Mouse (Mus musculus): ENCODE results near the gene Pick1.

DNA sequence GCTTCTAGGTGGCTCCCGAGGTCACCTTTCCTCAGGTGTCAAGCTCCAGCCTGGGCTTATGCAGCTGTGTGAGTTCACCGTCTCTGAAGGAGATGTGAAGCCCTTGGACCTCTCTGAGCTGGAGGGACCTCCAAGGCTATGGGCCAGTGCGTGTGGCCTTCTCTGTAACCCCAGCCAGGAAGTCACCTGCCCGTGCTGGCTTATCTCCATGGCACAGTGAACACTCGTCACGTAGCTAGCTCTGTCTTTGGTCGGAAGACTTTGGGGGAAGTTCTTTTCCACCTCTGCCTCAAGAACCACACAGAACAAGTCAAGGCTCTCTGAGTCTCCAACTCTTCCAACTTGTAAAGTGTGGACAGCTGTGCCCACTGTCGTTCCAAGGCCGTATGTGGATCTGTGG, 34.9 kb upstream of the Pick1 start:
- TF ChIP-seq CTCF (IDR thresholded peaks at IDR 0.05; ENCODE audit: borderline replicate concordance, extremely low read depth, insufficient read depth, insufficient read length), result no peak
- TF ChIP-seq POLR2A (IDR thresholded peaks at IDR 0.05; ENCODE audit: borderline replicate concordance, extremely low read depth, insufficient read depth, insufficient read length, poor library complexity, severe bottlenecking), result no peak

Measured in brain, embryonic 14.5 days (tissue).